In genomic region chr13:103327843-103328242, GRCm38 (mm10) we compare ENCODE assay signal across 25 mouse cellular contexts.
"Had no signal": no experiment of that assay in that cellular context is flagged by ENCODE, and none has a peak within 500 bp of the region (broad histone marks: within the 10 kb centered on the region; RNA-seq: fewer than 3 reads in every experiment).

No protein-coding gene starts in this region.

- H3K4me2 ChIP-seq: limb, embryonic 12.5 days; liver, embryonic 12.5 days; liver, embryonic 15.5 days; lung, embryonic 15.5 days; neural tube, embryonic 12.5 days; neural tube, embryonic 15.5 days had no signal

- H3K4me1 ChIP-seq: liver, embryonic 12.5 days; liver, embryonic 15.5 days; lung, embryonic 15.5 days; megakaryocyte, embryonic 14.5 days had no signal

- H3K36me3 ChIP-seq: limb, embryonic 12.5 days; liver, embryonic 12.5 days; liver, embryonic 15.5 days; lung, embryonic 15.5 days; neural tube, embryonic 12.5 days; neural tube, embryonic 15.5 days had no signal

- DNase-seq: layer of hippocampus, adult 9-11 months; layer of hippocampus, postnatal 36 days; liver; lung, adult 18-20 months; lung, postnatal 10 days; lung, postnatal 36 days; midbrain, embryonic 14.5 days; right cerebral cortex, adult 18-20 months; right cerebral cortex, postnatal 14 days; right cerebral cortex, postnatal 4 days; thymus, adult 2 months; thymus, postnatal 14 days; thymus, postnatal 4 days had no signal

- H3K9me3 ChIP-seq: liver, embryonic 12.5 days; liver, embryonic 15.5 days; lung, embryonic 15.5 days; neural tube, embryonic 12.5 days; neural tube, embryonic 15.5 days had no signal

- ATAC-seq: inflammation-experienced regulatory T-cells, adult 6 months; liver, embryonic 12.5 days had no signal

- H3K4me3 ChIP-seq: layer of hippocampus, adult 2 months; left cerebral cortex, adult 2 months; limb, embryonic 12.5 days; liver, embryonic 12.5 days; liver, embryonic 15.5 days; lung, embryonic 15.5 days; megakaryocyte, embryonic 14.5 days; midbrain, embryonic 10.5 days; neural tube, embryonic 12.5 days; neural tube, embryonic 15.5 days had no signal

- H3K9ac ChIP-seq: limb, embryonic 12.5 days; liver, embryonic 12.5 days; liver, embryonic 15.5 days; lung, embryonic 15.5 days; neural tube, embryonic 12.5 days; neural tube, embryonic 15.5 days had no signal

- H3K27ac ChIP-seq: layer of hippocampus, adult 2 months; left cerebral cortex, adult 2 months; limb, embryonic 12.5 days; liver, embryonic 12.5 days; liver, embryonic 15.5 days; lung, embryonic 15.5 days; midbrain, embryonic 10.5 days; neural tube, embryonic 12.5 days; neural tube, embryonic 15.5 days; stomach, postnatal 0 days had no signal
